Mouse (Mus musculus) brain, embryonic 14.5 days (tissue): Measurements from ENCODE around the gene Xrra1. TPM values are rescaled to one million over a fixed set of nuclear protein-coding genes. Genes with fewer than 3 reads are reported as not detected.

ENCODE experiments used
- DNase-seq: peaks from one replicate; pipeline ENCODE4 v3.0.0-alpha.2; 2011; ENCODE audit warnings: low read depth
- CTCF ChIP-seq: fragments of 200-500 bp; IDR thresholded peaks from 2 replicates; pipeline ENCODE4 v1.5.1; 2012; ENCODE audit warnings: inconsistent platforms, mild to moderate bottlenecking, moderate library complexity, borderline replicate concordance; ENCODE audit not compliant: insufficient read depth, insufficient read length; ENCODE audit errors: extremely low read depth
- POLR2A ChIP-seq: fragments of 200-500 bp; IDR thresholded peaks from 2 replicates; pipeline ENCODE4 v1.6.1; 2012; ENCODE audit warnings: mild to moderate bottlenecking, inconsistent platforms, borderline replicate concordance; ENCODE audit not compliant: poor library complexity, insufficient read depth, insufficient read length, severe bottlenecking; ENCODE audit errors: extremely low read depth
- polyA plus RNA-seq: library from polyadenylated mRNA; depleted of rRNA; stranded (reverse); fragments of >200 nt; gene quantifications from 2 replicates; pipeline ENCODE4 v1.2.3, GENCODE M21; 2012

Gene Xrra1
- polyA plus RNA-seq, 1 experiment = 0.55 TPM

DNA sequence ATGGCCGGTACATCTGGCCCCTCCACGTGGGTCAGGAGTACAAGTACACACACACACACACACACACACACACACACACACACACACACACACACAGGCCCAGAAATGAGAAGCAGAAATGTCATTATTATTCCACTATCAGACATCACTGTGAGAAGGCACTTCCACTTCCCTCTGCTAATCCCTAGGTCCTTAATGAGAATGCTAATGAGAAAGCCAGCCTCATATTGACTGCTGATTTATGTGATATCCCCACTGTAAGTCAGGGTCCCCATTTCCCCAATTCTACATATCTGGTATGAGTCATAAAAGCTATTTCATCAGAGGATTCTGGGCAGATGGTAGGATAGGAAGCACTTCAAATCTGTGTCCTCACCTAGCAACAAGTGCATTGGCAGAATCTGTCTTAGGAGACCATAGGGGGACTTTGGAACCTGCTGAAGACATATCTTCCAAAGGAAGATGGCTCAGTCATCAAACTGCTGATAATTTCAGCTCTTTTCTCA lies 28.4 kb downstream of the Xrra1 start:
- TF ChIP-seq CTCF (no peak), POLR2A (no peak)
- no peak for DNase-seq

DNA sequence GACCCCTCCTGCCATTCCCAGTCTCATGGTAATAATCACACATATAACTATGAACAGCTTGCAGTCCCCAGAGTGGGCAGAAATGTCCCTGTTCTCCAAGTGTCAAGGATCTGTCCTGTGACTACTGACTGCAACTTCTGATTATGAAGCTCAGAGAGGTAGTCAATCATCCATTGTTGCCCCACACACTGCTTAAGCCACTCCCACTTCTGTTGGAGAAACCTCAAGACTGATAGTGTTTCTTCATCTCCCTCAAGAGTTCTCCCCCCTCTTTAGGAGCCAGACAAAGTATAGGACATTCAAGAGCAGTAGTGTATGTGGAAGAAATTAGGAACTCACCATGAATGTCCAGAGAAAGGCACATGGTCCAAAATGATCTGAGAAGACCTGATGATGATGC lies 28.8 kb downstream of the Xrra1 start:
- TF ChIP-seq POLR2A (no peak), CTCF (no peak)
- no peak for DNase-seq

DNA sequence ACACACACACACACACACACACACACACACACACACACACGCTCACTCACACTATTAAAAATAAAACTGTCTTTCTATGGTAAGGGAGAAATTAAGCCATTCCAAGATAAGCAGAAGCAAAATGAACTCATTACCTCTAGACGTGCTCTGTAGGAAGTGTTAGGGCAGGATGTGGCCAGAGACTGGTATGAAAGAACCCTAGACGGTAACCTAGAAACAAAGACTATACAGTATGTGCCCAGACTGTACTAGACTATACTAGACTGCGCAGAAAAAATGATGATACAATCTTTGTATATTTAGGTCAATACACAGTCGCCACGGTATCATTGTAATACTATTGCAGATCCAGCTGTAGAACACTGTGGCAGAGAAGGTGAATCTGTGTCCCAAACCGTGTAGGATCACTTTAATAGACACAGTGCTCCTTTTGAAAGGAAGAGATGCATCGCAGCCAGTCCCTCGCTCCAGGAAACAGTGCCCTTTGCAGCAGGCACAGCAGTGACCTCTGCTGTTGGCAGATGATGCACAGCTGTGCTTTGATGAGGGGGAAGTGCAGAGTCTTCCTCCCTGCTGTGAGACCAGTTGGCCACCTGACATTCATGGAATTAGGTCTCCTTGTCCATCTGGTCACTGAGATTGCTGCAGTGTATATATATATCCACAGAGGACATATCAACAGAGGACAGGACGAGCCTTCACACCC lies 30.4 kb downstream of the Xrra1 start:
- peak; percentile 41 for DNase-seq
- no peak for TF ChIP-seq POLR2A
- TF ChIP-seq CTCF = peak; percentile 22; the same call in 1 of the 2 replicates

DNA sequence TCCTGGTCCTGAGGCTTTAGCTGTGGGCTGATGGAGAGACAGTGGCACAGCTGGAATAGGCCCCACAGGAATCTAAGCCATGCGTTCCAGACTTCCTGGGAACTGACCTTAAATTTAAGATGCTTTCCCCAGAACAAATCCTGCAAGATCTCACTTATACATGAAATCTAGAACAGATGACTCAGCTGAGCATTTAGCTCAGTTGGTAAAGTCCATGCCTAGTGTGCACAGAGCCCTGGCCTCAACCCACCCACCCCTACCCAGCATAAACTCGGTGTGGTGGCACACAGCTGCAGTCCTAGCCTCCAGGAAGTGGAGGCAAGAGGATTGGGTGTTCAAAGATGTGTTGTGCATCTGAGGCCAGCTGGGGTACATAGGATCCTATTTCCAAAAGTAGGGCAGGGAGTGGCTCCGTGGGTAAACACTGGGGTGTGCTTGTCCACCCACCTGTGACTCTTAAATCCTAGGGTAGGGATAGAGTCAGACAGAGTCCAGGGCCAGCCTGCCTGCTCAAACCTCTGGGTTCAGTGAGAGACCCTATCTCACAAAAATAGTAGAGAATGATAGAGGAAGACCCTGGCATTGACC lies 31.3 kb downstream of the Xrra1 start:
- no peak for DNase-seq
- TF ChIP-seq POLR2A = no peak
- no peak for TF ChIP-seq CTCF

DNA sequence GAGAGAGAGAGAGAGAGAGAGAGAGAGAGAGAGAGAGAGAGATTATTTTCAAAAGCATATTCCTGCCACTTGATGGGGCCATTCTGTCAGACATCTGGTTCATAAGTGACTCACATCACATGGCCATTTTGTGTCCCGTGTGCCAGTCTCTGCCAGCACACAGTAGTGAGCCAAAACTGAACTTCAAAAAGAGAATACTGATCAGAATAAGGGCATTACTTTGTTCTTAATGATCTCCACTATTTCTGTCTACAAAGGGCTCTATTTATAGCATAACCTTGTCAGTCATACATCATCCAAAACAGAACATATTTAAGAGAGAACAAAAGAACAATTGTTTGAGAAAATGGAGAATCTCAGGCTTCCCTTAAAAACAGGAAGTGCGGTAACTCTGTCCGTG lies 32.6 kb downstream of the Xrra1 start:
- DNase-seq = no peak

DNA sequence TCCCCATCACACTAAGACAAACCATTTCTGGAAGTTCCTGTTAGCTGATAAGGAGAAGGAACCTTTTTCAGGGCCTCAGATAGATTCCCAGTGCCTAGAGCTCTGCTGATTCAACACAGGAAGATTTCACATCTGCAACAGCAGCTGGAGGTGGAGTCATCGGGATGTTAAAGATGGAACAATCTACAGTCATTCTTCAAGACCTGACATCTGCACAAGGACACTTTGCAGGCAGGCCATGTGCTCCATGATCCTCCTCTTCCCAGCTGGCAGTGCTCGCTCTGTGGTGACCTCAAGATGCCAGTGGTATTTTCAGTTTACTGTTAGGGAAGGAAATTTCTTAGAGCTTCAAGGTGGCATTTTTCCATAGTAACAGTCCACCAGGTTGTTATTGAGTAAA lies 33.4 kb downstream of the Xrra1 start:
- TF ChIP-seq CTCF (no peak), POLR2A (no peak)
- no peak for DNase-seq

More for the DNA sequence above, 32.6 kb downstream of the Xrra1 start:
- no peak for TF ChIP-seq POLR2A
- no peak for TF ChIP-seq CTCF

DNA sequence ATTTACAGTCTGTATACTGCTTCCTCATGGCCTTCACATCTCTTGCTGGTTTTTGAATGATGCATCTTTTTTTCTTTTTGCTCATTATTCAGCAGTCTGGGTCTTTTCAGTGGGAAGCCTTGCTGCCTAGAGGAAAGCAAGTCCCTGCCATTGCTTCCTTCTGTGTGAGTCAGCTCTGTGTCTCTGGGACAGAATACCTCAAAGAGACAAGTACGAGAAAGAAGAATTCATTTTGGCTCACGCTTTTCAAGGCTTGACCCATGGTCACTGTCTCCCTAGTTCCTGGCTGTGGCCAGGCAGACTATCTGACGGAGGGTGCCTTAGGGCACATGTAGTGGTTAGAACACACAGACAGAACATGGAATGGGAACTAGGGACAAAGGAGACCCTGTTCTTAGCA lies 35.1 kb downstream of the Xrra1 start:
- TF ChIP-seq CTCF = no peak
- TF ChIP-seq POLR2A = no peak
- DNase-seq = no peak

DNA sequence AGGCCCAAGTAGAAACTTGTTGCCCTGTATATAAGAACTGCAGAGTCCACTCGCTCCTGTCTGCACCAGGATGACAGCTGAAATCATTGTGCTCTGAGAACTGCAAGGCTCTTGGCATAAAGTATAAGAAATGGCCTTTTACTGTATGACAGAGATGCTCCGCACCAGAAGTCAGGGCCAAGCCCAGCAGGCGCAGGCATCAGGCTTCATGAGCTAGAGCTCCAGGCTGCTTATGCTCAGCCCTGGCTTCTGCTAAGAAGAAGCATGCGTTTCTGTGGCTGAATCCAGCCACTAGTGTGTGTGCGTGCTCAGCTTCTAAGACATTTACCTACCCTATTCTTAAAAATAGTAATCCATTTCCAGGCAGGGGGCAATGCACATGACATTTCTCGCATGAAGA lies 35.6 kb downstream of the Xrra1 start:
- peak; percentile 37 for DNase-seq
- TF ChIP-seq POLR2A (no peak), CTCF (no peak)

DNA sequence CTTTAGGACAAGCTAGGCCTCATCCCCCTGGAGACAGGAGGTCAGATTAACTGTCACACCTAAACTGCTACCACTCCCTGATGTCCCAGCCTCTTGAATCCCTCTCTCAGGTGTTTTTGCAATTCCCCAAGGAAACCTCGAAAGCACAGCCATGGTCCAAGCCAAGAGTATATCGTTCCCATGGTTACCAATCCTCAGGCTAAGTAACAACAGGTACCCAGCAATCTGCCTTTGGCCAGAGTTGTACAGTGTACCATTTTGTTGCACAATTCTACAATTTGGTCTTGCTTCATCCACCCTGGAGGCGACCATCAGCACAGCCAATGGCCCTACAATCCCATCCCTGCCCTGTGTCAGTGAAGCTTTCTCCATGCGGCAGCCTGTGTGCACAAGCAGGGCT lies 38.0 kb downstream of the Xrra1 start:
- TF ChIP-seq CTCF (no peak), POLR2A (no peak)
- no peak for DNase-seq

DNA sequence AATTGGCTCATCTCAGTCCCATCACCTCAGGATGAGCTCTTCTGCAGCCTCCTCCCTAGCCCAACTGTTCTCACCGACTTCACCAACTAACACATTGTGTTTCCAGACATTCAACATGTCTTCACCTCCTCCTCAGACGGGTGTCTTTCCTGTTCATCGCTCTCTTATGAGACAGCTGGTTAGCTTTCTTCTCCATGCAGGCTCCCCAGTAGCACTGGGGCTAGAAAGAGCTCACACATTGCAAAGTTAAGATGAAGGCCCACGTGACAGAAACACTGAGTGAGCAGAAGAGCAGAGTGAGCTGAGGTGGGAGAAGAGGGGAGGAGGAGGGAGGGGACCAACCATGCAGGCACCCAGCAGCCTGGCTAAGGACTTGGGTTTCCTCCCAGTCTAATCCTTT lies 43.3 kb downstream of the Xrra1 start:
- no peak for TF ChIP-seq POLR2A
- no peak for DNase-seq

DNA sequence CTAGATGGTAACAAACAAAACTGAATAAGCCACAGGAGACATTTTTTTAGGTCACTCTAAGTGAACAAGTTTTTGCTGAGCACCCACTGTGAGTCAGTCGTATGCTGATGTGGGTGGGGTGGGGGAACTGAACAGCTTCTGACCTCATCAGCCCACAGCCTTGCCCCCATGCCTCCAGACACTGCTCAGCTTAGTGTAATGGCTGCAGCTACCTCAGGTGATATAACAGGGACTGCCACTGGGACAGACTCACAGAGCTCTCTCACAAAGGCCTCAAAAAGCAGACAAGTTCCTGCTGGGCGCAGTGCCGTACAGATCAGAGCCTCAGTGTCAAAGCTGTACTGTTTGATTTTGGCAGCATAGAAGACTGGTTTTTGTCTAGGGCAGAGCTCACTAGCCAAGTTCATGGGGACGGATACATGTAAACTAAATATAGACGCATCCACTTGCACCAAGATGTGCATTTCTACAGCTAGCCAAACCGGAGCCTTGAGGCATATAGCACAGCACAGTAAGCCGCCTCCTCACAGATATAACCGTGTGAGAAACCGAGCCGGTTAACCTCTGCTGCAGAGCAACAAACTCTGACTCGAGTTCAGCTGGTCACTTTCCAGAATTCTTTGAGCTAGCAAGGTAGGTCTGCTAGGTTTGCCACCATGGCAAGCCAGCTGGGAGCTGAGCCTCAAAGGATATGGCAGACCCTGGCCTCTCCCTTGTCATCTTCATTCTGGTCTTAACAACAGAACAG lies 44.2 kb downstream of the Xrra1 start:
- TF ChIP-seq CTCF (no peak), POLR2A (no peak)
- peak; percentile 49 for DNase-seq
